Mouse (Mus musculus) frontal cortex, postnatal 10 days (tissue): ENCODE results near the gene Gm11937.

ENCODE experiments used
- DNase-seq, 2 experiments: peaks; one replicate each; pipeline ENCODE4 v3.0.0; 2022; ENCODE audit warnings: low spot score in 2 of 2, mixed read lengths in 1 of 2

Gene Gm11937

GRCm38 (mm10) chr11:99581564-99581963 lies 28.4 kb downstream of the Gm11937 start:
- DNase-seq: no peak

DNA sequence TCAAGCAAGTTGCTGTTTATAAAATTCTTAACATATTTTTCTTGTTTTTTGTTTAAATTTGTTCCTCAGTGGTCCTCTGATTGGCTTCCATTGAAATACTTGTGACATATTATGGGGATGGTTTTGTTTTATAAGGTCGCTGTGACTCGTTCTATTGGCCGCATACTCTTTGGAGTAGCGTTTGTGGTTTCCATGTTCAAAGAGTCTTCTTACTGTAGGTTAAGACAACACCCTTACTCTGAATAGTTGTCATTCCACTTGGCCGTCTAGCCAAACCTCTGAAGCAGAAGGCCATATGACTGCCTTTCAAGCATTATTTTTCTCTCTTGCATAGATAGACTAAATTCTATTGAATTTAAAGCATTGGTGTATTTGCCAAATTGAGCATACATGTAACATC lies 28.9 kb downstream of the Gm11937 start:
- no peak for DNase-seq

- no peak for DNase-seq
These were observed 29.4 kb downstream of the Gm11937 start, which contains the start of gene Krtap1-5 for GRCm38 (mm10) chr11:99580636-99581035. Gene Krtap1-5, minus strand, starts transcription at chr11:99581016.

DNA sequence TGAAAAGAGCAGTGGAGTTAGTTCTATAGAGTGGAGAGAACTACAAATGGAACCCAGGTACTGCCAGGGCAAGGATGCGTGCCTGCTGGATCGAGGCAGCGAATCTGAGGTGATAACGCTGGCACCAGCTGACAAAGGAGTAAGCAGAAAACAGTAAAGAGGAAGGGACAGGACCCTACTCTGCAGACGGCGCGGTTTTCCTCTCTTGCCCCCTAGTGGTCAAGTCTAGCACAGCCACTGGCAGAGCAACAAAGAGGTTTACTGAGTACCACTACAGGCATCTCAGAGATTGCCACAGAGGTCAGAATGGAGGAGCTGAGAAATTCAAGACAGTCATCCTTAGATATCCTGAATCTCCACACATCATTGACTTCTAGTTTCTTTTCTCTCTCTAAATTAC lies 35.9 kb downstream of the Gm11937 start:
- DNase-seq: peak in 1 of 2 experiments; percentile 59

GRCm38 (mm10) chr11:99573164-99573563 lies 36.8 kb downstream of the Gm11937 start:
- DNase-seq: no peak

GRCm38 (mm10) chr11:99566530-99566929 lies 43.5 kb downstream of the Gm11937 start, which contains the start of gene Krtap3-1:
Gene Krtap3-1, minus strand, starts transcription at chr11:99566630.
- no peak for DNase-seq

DNA sequence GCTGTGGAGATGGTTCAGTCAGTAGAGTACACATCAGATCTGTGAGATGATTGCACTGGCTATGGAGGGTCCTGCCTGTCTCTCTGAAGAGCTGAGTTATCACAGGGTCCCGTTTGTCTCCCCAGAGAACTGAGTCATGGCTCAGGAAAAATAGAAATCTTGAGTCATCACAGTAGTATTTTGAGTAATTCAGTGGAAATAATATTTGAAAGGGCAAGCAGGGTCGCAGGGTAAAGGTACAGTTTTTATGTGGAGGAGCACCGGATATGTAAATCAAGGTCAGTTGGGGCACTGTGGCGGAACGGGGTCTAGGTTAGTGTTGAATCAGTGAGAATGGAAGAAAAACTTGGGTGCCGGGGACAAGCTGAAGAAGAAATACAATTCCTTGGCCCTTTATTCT lies 47.4 kb downstream of the Gm11937 start:
- no peak for DNase-seq
